Mouse (Mus musculus): ENCODE data around the gene Olfr815. TPM values are rescaled to one million over a fixed set of nuclear protein-coding genes. Genes with fewer than 3 reads are reported as not detected.
"Not testable (repeated sequence)": the region's sequence is repeated elsewhere in the genome, so short reads cannot be mapped to it uniquely, and the experiment has no call there.

Gene Olfr815
- total RNA-seq (2017) = not detected in 3 replicates

GRCm38 (mm10) chr10:129905767-129906166 lies at the start of gene Olfr815:
Olfr815 (minus strand) TSS chr10:129905867.
- ATAC-seq (replicated peaks; ENCODE audit: insufficient number of reproducible peaks, low FRiP score, low TSS enrichment, poor library complexity, severe bottlenecking) = not testable (repeated sequence)

GRCm38 (mm10) chr10:129949000-129949399 lies 43.3 kb upstream of the Olfr815 start, which contains the start of gene Olfr818:
Olfr818 (minus strand) TSS chr10:129949100.
- ATAC-seq (replicated peaks; ENCODE audit: insufficient number of reproducible peaks, low FRiP score, low TSS enrichment, poor library complexity, severe bottlenecking) = no peak

- no peak for ATAC-seq (replicated peaks; ENCODE audit: insufficient number of reproducible peaks, low FRiP score, low TSS enrichment, poor library complexity, severe bottlenecking)
Observed at GRCm38 (mm10) chr10:129915497-129915896, 9.8 kb upstream of the Olfr815 start, which contains the start of gene Olfr816. Olfr816 (minus strand) TSS chr10:129915597.

- ATAC-seq (replicated peaks; ENCODE audit: insufficient number of reproducible peaks, low FRiP score, low TSS enrichment, poor library complexity, severe bottlenecking) = no peak
Observed at GRCm38 (mm10) chr10:129885934-129886333, 19.7 kb downstream of the Olfr815 start.

GRCm38 (mm10) chr10:129885496-129885895 lies 20.2 kb downstream of the Olfr815 start:
- not testable (repeated sequence) for ATAC-seq (replicated peaks; ENCODE audit: insufficient number of reproducible peaks, low FRiP score, low TSS enrichment, poor library complexity, severe bottlenecking)

GRCm38 (mm10) chr10:129879751-129880150 lies 25.9 kb downstream of the Olfr815 start, which contains the start of gene Olfr814:
Olfr814 (minus strand) TSS chr10:129879851.
- ATAC-seq (replicated peaks; ENCODE audit: insufficient number of reproducible peaks, low FRiP score, low TSS enrichment, poor library complexity, severe bottlenecking) = not testable (repeated sequence)

GRCm38 (mm10) chr10:129855067-129855466 lies 50.6 kb downstream of the Olfr815 start, which contains the start of gene Olfr813:
Olfr813 (plus strand) TSS chr10:129855367.
- ATAC-seq (replicated peaks; ENCODE audit: insufficient number of reproducible peaks, low FRiP score, low TSS enrichment, poor library complexity, severe bottlenecking) = no peak

Other genes with a start within 250 kb of the Olfr815 start
- gene Olfr800, start 248.2 kb downstream of the Olfr815 start, total RNA-seq (2017) = not detected in 3 replicates
- not detected in 3 replicates for gene Olfr801, start 232.0 kb downstream of the Olfr815 start, total RNA-seq (2017)
- gene Olfr802, start 217.7 kb downstream of the Olfr815 start, total RNA-seq (2017) = not detected in 3 replicates
- gene Olfr803, start 211.6 kb downstream of the Olfr815 start, total RNA-seq (2017) = not detected in 3 replicates
- gene Olfr804, start 202.7 kb downstream of the Olfr815 start, total RNA-seq (2017) = not detected in 3 replicates
- gene Olfr805, start 176.5 kb downstream of the Olfr815 start, total RNA-seq (2017) = not detected in 3 replicates
- gene Olfr806, start 163.9 kb downstream of the Olfr815 start, total RNA-seq (2017) = not detected in 3 replicates
- not detected in 3 replicates for gene Olfr807, start 148.1 kb downstream of the Olfr815 start, total RNA-seq (2017)
- not detected in 3 replicates for gene Olfr808, start 140.4 kb downstream of the Olfr815 start, total RNA-seq (2017)
- gene Olfr809, start 131.2 kb downstream of the Olfr815 start, total RNA-seq (2017) = not detected in 3 replicates
- not detected in 3 replicates for gene Olfr810, start 111.0 kb downstream of the Olfr815 start, total RNA-seq (2017)
- gene Olfr811, start 101.5 kb downstream of the Olfr815 start, total RNA-seq (2017) = not detected in 3 replicates
- not detected in 3 replicates for gene Olfr812, start 59.8 kb downstream of the Olfr815 start, total RNA-seq (2017)
- not detected in 3 replicates for gene Olfr813, start 50.5 kb downstream of the Olfr815 start, total RNA-seq (2017)
- gene Olfr814, start 26.0 kb downstream of the Olfr815 start, total RNA-seq (2017) = not detected in 3 replicates
- gene Olfr816, start 9.7 kb upstream of the Olfr815 start, total RNA-seq (2017) = not detected in 3 replicates
- gene Olfr818, start 43.2 kb upstream of the Olfr815 start, total RNA-seq (2017) = not detected in 3 replicates
- gene Olfr819, start 61.4 kb upstream of the Olfr815 start, total RNA-seq (2017) = not detected in 3 replicates
- gene Olfr247, start 70.3 kb upstream of the Olfr815 start, total RNA-seq (2017) = not detected in 3 replicates
- not detected in 3 replicates for gene Gm10310, start 79.2 kb upstream of the Olfr815 start, total RNA-seq (2017)
- not detected in 3 replicates for gene Olfr820, start 106.8 kb upstream of the Olfr815 start, total RNA-seq (2017)
- not detected in 3 replicates for gene Olfr821, start 124.5 kb upstream of the Olfr815 start, total RNA-seq (2017)
- gene Olfr822, start 165.3 kb upstream of the Olfr815 start, total RNA-seq (2017) = not detected in 3 replicates
- not detected in 3 replicates for gene Olfr823, start 209.5 kb upstream of the Olfr815 start, total RNA-seq (2017)
- gene Olfr824, start 224.1 kb upstream of the Olfr815 start, total RNA-seq (2017) = not detected in 3 replicates